Mouse (Mus musculus) embryonic facial prominence, embryonic 14.5 days (tissue): Measurements from ENCODE around the gene Sdhb. TPM values are rescaled to one million over a fixed set of nuclear protein-coding genes. Genes with fewer than 3 reads are reported as not detected.

Experiments used
- ATAC-seq: fragments of 200-750 bp; cut with Nextera tagmentation; 2 replicates; pipeline ENCODE4 v1.8.0; 2017; ENCODE audit warnings: low read depth, moderate number of reproducible peaks, moderate TSS enrichment
- DNase-seq: peaks from one replicate; pipeline ENCODE4 v3.0.0-alpha.2; 2015; ENCODE audit warnings: low spot score
- H3K27ac ChIP-seq: fragments of 300-500 bp; sonication (generic); replicated peaks from 2 replicates; pipeline ENCODE4 v1.5.1; 2014; ENCODE audit warnings: low read depth, mild to moderate bottlenecking, low read length, moderate library complexity
- H3K27me3 ChIP-seq: fragments of 300-500 bp; sonication (generic); replicated peaks from 2 replicates; pipeline ENCODE4 v1.6.1; 2014; ENCODE audit warnings: low read length; ENCODE audit not compliant: control insufficient read depth, insufficient read depth
- H3K36me3 ChIP-seq: fragments of 300-500 bp; sonication (generic); 2 replicates; pipeline ENCODE4 v1.6.1; 2014; ENCODE audit warnings: low read length, mixed read lengths; ENCODE audit not compliant: control insufficient read depth, insufficient read depth
- H3K4me1 ChIP-seq: fragments of 300-500 bp; sonication (generic); 2 replicates; pipeline ENCODE4 v1.6.1; 2014; ENCODE audit warnings: antibody characterized with exemption, low read length; ENCODE audit not compliant: control insufficient read depth, insufficient read depth
- H3K4me2 ChIP-seq: fragments of 300-500 bp; sonication (generic); 2 replicates; pipeline ENCODE4 v1.6.1; 2014; ENCODE audit warnings: low read depth, mild to moderate bottlenecking, low read length, moderate library complexity, mixed read lengths
- H3K4me3 ChIP-seq: fragments of 300-500 bp; sonication (generic); 2 replicates; pipeline ENCODE4 v1.5.1; 2014; ENCODE audit warnings: low read depth, mild to moderate bottlenecking, low read length
- H3K9ac ChIP-seq: fragments of 300-500 bp; sonication (generic); 2 replicates; pipeline ENCODE4 v1.6.1; 2014; ENCODE audit warnings: low read depth, mild to moderate bottlenecking, low read length, moderate library complexity, mixed read lengths
- H3K9me3 ChIP-seq: fragments of 300-500 bp; sonication (generic); 2 replicates; pipeline ENCODE4 v1.6.1; 2016; ENCODE audit warnings: low read length; ENCODE audit not compliant: control insufficient read depth
- WGBS: fragments of 180-500 bp; shearing (Covaris S2); extraction: QIAGEN DNeasy Blood & Tissue Kit; methylation state at CpG from one replicate; pipeline ENCODE4 v1.1.7; 2014; 5-methylcytosine and 5-hydroxymethylcytosine counted together
- polyA plus RNA-seq: library from polyadenylated mRNA; unstranded; fragments of >200 nt; fragmentation: Nextera tagmentation; extraction: Ambion mirVana; gene quantifications from 2 replicates; pipeline ENCODE4 v1.2.1, GENCODE M21; 2014

The Sdhb gene
- polyA plus RNA-seq, 1 experiment from 2014 or later = 394 TPM

DNA sequence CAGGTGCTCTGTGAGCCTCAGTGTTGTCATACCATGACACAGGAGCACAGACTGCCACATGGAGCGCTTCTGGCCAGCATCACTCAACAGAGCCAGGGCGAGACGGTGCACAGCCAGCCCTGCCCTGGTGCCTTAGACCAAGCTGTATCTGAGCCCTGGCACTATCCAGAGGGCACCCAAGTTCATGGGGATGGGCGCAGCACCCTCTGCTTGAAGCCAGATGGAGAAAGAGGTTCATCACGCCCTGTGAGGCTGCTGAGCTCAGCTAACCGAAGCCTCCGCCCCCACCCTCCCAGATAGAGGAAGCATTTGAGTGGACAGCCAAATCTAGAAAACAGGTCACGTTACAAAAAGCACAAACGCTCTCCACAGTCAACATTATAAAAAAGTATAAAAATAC is 55.3 kb downstream of the Sdhb start:
- Histone ChIP-seq H3K4me3 (no peak overlapping the region), H3K9me3 (no peaks in the 10 kb centered on the region), H3K27me3 (no peaks in the 10 kb centered on the region), H3K9ac (no peak overlapping the region), H3K36me3 (peaks cover 58% of the 10 kb centered on the region), H3K4me1 (peaks cover 36% of the 10 kb centered on the region), H3K4me2 (no peak overlapping the region), H3K27ac (no peak overlapping the region)
- DNase-seq = no peak
- WGBS = 73% methylated on average over 9 of the region's 9 CpGs
- ATAC-seq = no peak

DNA sequence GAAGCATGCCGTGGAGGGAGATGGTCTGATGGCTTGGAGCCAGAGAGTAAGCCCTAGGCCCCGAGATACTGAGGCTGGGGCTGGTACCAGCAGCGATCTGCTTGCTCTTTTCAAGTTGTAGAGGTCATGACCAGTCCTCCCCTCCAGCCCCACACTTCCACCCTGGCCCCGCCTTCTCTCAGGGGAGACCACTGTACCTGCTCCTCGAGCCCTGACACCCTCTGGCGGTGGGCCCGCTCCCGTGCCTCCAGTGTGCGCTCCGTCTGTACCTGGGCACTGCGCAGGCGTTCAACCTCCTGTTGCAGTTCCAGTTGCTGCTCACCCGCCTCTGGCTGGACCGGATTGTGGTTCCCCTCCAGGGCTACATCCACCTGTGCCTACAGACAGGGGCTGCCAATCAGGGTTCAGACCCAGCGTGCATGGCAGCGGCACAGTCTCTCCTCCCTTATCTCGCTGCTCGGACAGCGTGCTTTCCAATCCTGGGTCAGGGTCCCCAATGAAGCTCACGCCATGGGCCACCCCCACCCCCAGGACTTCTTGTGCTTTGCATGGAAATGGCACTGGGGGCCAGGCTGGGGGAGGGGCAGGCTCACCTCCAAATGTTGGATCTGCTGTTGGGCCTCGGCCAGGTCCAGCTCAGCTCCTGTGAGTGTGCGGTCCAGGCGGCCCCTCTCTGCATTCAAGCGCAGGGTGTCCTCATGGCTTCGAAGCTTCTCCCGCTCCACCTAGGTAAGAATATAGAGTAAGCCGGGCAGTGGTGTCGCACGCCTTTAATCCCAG is 56.8 kb downstream of the Sdhb start:
- Histone ChIP-seq H3K9ac (no peak overlapping the region), H3K4me3 (no peak overlapping the region), H3K4me2 (no peak overlapping the region), H3K9me3 (no peaks in the 10 kb centered on the region), H3K27ac (no peak overlapping the region), H3K4me1 (peaks cover 32% of the 10 kb centered on the region), H3K36me3 (peaks cover 54% of the 10 kb centered on the region), H3K27me3 (no peaks in the 10 kb centered on the region)
- 85% methylated on average over 28 of the region's 29 CpGs for whole genome bisulfite sequencing
- DNase-seq = no peak
- ATAC-seq = no peak

DNA sequence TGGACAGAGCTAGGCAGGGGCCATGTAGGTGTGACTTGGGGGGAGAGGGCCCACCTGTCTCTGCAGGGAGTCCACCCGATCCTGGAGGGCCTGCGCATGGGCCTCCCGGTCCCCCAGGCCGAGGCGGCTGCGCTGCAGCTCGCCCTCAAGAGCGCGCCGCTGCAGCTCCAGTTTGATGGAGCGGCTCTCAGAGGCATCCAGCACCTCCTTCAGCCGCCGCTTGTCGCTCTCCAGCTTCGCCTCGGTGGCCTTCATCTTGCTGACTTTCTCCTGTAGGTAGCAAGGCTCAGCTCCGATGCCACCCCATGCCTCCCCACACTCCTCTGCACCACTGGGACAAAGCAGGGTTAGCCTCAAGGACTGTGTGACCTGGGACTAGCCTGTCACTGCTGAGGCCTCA is 59.2 kb downstream of the Sdhb start:
- Histone ChIP-seq H3K9me3 (no peaks in the 10 kb centered on the region), H3K27me3 (no peaks in the 10 kb centered on the region), H3K4me3 (no peak overlapping the region), H3K27ac (peak overlapping the region; percentile 88), H3K36me3 (peaks cover 33% of the 10 kb centered on the region), H3K4me1 (peaks cover 33% of the 10 kb centered on the region), H3K4me2 (peak overlapping the region; percentile 36), H3K9ac (peak overlapping the region; percentile 50)
- DNase-seq (peak; percentile 16), ATAC-seq (no peak)
- WGBS = 82% methylated on average over 9 of the region's 17 CpGs

DNA sequence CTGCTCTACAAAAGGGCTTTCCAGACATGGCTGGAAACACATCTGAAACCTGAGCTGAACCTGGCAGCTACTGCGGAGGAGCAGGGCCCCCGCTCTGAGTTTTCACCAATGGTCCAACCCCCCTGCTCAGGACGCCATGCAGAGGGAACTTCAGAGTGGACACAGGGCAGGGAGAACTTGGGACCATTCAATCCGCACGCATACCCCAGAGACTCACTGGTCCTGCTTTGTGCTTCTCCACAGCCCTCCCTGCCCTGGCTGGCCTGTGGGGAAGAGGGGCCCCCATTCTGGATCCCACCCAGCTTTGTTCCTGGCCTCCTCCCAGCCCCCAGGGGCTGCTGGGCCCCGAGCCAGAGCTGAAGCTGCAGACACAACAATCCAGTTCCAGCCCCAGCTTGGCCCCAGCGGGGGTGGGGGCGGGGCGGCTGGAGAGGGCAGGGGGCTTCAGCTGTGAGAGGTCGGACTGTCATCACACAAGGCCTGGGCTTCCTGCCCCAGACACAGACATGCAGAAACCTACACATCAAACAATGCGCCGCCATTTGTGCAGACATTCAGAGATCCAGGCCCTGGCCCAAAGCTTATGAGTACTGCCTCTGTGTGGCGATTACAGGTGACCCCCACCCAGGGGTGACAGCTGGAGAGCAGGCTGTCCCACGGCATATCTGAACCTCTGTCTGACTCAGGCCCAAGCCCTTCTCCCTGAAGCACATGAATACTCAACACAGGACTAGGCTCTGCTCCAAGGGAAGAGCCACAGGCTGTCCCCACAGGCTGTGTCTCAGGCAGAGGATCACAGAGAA is 60.0 kb downstream of the Sdhb start:
- Histone ChIP-seq H3K4me2 (peak overlapping the region; percentile 36), H3K9me3 (no peaks in the 10 kb centered on the region), H3K27me3 (no peaks in the 10 kb centered on the region), H3K4me1 (peaks cover 33% of the 10 kb centered on the region), H3K27ac (peak overlapping the region; percentile 88), H3K36me3 (peaks cover 30% of the 10 kb centered on the region), H3K4me3 (no peak overlapping the region), H3K9ac (peak overlapping the region; percentile 50)
- DNase-seq (peak; percentile 92), ATAC-seq (peak; percentile 77)
- WGBS = 12% methylated on average over 14 of the region's 14 CpGs

DNA sequence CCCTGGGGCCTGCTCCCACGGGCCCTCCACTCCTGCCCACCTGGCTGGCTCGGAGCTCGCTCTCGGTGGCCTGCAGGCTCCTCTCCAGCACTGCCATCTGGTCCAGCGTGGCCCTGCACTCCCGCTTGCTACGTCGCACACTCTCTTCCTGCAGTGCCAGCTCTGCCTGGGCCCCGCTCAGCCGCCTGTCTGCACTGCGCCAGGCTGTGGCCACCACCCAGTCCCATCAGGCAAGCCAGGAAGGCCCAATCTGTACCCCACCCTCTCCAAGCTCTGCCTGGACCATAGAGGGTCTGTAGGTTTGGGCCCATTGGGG is 60.6 kb downstream of the Sdhb start:
- peaks cover 33% of the 10 kb centered on the region for H3K4me1 ChIP-seq
- WGBS = 39% methylated on average over 8 of the region's 11 CpGs
- ATAC-seq (peak; percentile 11; the same call in 1 of the 2 replicates), DNase-seq (no peak)
- H3K27me3 ChIP-seq = no peaks in the 10 kb centered on the region
- H3K27ac ChIP-seq = peak overlapping the region; percentile 88
- no peaks in the 10 kb centered on the region for H3K9me3 ChIP-seq
- no peak overlapping the region for H3K4me3 ChIP-seq
- H3K36me3 ChIP-seq = peaks cover 24% of the 10 kb centered on the region; the same call in 1 of the 2 replicates
- H3K4me2 ChIP-seq = no peak overlapping the region
- H3K9ac ChIP-seq = peak overlapping the region; percentile 50; the same call in 1 of the 2 replicates

DNA sequence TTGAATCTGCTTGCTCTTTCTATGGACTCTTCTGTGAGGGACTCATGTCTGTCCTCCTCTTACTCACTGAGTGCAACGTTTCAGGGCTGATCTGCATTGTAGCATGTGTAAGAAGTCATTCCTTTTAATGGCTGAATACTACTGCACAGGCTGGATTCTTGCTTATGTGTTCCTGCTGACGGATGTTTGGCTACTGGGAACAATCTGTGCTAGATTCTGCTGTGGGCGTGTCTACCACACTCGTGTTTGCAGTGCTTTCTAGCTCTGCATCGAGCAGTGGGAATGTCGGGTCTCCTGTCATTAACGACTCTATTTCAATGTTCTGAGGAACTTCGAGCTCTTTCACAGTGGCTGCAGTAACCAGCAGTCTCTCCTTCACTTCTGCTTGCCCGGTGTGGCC is 63.0 kb downstream of the Sdhb start:
- H3K9ac ChIP-seq = no peak overlapping the region
- no peak for ATAC-seq
- H3K4me1 ChIP-seq = peaks cover 33% of the 10 kb centered on the region
- H3K4me2 ChIP-seq = no peak overlapping the region
- H3K27me3 ChIP-seq = no peaks in the 10 kb centered on the region
- H3K27ac ChIP-seq = no peak overlapping the region
- H3K9me3 ChIP-seq = no peaks in the 10 kb centered on the region
- DNase-seq = peak; percentile 19
- H3K36me3 ChIP-seq = peaks cover 33% of the 10 kb centered on the region; the same call in 1 of the 2 replicates
- H3K4me3 ChIP-seq = no peak overlapping the region
- 61% methylated on average over 9 of the region's 9 CpGs for WGBS

DNA sequence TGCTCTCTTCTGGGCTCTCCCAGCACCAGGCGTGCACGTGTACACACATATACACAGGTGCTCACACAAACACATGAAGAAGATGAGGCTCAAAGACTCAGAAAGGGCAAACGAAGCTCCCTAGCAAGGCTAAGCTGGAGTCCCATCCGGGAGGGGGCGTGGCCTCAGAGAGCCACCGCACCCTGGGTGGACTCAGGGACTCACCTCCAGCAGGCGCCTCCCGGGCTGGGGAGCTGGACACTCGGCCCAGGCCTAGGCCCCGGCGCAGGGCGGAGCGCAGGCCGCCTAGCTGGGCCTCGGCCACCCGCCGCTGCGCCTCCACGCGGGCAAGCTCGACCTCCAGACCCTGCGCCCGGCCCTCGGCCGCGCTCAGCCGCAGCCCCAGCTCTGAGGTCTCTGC is 64.0 kb downstream of the Sdhb start:
- no peak for DNase-seq
- H3K4me1 ChIP-seq = peaks cover 25% of the 10 kb centered on the region
- H3K27me3 ChIP-seq = no peaks in the 10 kb centered on the region
- H3K9ac ChIP-seq = no peak overlapping the region
- no peak for ATAC-seq
- no peak overlapping the region for H3K27ac ChIP-seq
- no peaks in the 10 kb centered on the region for H3K9me3 ChIP-seq
- H3K36me3 ChIP-seq = peaks cover 38% of the 10 kb centered on the region; the same call in 1 of the 2 replicates
- no peak overlapping the region for H3K4me3 ChIP-seq
- no peak overlapping the region for H3K4me2 ChIP-seq
- 80% methylated on average over 8 of the region's 27 CpGs for WGBS
